Mouse (Mus musculus) myocyte (in vitro differentiated cells): Measurements from ENCODE around the gene Fcho2.

Experiments
- CEBPB ChIP-seq: IDR thresholded peaks from 2 replicates; pipeline ENCODE4 v1.6.1; 2011; ENCODE audit warnings: mild to moderate bottlenecking, moderate library complexity; ENCODE audit not compliant: poor library complexity, insufficient read depth, severe bottlenecking
- E2F4 ChIP-seq: IDR thresholded peaks from one replicate; pipeline ENCODE4 v1.6.1; 2011; ENCODE audit warnings: mild to moderate bottlenecking, control low read depth, moderate library complexity; ENCODE audit not compliant: insufficient read depth
- MAX ChIP-seq: IDR thresholded peaks from one replicate; pipeline ENCODE4 v1.6.1; 2011; ENCODE audit warnings: low read depth, mild to moderate bottlenecking, control low read depth
- MYOD1 ChIP-seq, 3 experiments: IDR thresholded peaks; one replicate each; pipeline ENCODE4 v1.6.1; 2011; ENCODE audit warnings: control low read depth in 2 of 3, low read depth in 2 of 3, mild to moderate bottlenecking in 2 of 3, moderate library complexity in 1 of 3; ENCODE audit not compliant: insufficient read length in 2 of 3, control insufficient read depth in 1 of 3
- MYOG ChIP-seq, 3 experiments: IDR thresholded peaks; one replicate each; pipeline ENCODE4 v1.6.1; 2011; ENCODE audit warnings: control low read depth in 2 of 3, low read depth in 2 of 3, mild to moderate bottlenecking in 2 of 3; ENCODE audit not compliant: insufficient read length in 2 of 3, control insufficient read depth in 1 of 3, insufficient read depth in 1 of 3
- POLR2A ChIP-seq: IDR thresholded peaks from one replicate; pipeline ENCODE4 v1.6.1; 2011; ENCODE audit warnings: low read depth, mild to moderate bottlenecking, control low read depth, moderate library complexity; ENCODE audit not compliant: insufficient read length
- POLR2AphosphoS2 ChIP-seq: IDR thresholded peaks from one replicate; pipeline ENCODE4 v1.6.1; 2011; ENCODE audit warnings: low read depth, control low read depth; ENCODE audit not compliant: insufficient read length
- REST ChIP-seq: IDR thresholded peaks from one replicate; pipeline ENCODE4 v1.6.1; 2011; ENCODE audit warnings: mild to moderate bottlenecking, control low read depth, moderate library complexity; ENCODE audit not compliant: insufficient read depth, insufficient read length
- SRF ChIP-seq: IDR thresholded peaks from one replicate; pipeline ENCODE4 v1.6.1; 2011; ENCODE audit warnings: low read depth; ENCODE audit not compliant: control insufficient read depth, insufficient read length
- TCF12 ChIP-seq: IDR thresholded peaks from one replicate; pipeline ENCODE4 v1.6.1; 2011; ENCODE audit warnings: mild to moderate bottlenecking, control low read depth; ENCODE audit not compliant: poor library complexity, insufficient read depth, severe bottlenecking
- TCF3 ChIP-seq: IDR thresholded peaks from one replicate; pipeline ENCODE4 v1.6.1; 2011; ENCODE audit warnings: low read depth, control low read depth; ENCODE audit not compliant: insufficient read length
- USF1 ChIP-seq: IDR thresholded peaks from one replicate; pipeline ENCODE4 v1.6.1; 2011; ENCODE audit warnings: low read depth, mild to moderate bottlenecking, control low read depth, moderate library complexity

DNA sequence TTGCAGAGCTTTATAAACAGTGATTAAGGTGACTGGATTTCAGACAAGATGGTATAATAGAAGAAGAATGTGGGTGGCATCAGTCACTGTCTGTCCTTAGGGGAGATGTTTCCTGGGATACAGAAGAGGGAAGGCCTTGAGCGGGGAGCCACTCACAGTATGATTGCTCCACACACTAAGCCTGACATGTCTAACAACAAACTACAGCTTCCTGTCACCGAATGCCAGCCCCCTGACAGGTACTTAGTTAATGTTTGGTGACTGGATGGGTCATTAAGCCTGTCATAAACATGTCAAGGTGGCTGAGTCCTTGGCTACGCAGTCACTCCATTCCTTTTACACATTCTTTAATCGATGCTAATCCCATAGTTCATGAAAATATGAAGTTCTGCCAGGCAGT lies 3.0 kb upstream of the Fcho2 start:
- no peak for TF ChIP-seq POLR2A
- no peak for TF ChIP-seq CEBPB
- TF ChIP-seq MAX, result no peak
- no peak for TF ChIP-seq TCF12
- TF ChIP-seq USF1, result no peak
- no peak for TF ChIP-seq POLR2AphosphoS2
- TF ChIP-seq MYOG (IDR thresholded peaks at IDR 0.05; ENCODE audit: control insufficient read depth in 1 of 3, insufficient read depth in 1 of 3, insufficient read length in 2 of 3, low read depth in 2 of 3), result no peak
- TF ChIP-seq TCF3, result no peak
- TF ChIP-seq MYOD1 (IDR thresholded peaks at IDR 0.05; ENCODE audit: control insufficient read depth in 1 of 3, insufficient read length in 2 of 3, low read depth in 2 of 3), result no peak
- no peak for TF ChIP-seq E2F4
- no peak for TF ChIP-seq SRF
- TF ChIP-seq REST, result no peak
